Mouse (Mus musculus): ENCODE measurements at regions not wholly inside any gene's neighbourhood (a gene's known extent, or its start where the extent isn't known, plus 50 kb on each side); places are given as distances from the start of the nearest gene placed in this dataset.

GRCm38 (mm10) chr7:58093523-58093922 lies 562.4 kb upstream of the Atp10a start:
- intact Hi-C loops (cut with DNase I) = no loop called here
- no peak for DNase-seq (ENCODE audit: low spot score in 2 of 2)

- DNase-seq (ENCODE audit: low spot score in 2 of 2) = no peak
- intact Hi-C loops (cut with DNase I) = no loop called here
Measured at GRCm38 (mm10) chr7:58078825-58079224, 569.0 kb upstream of the Gabra5 start.

GRCm38 (mm10) chr7:58032975-58033374 lies 523.1 kb upstream of the Gabra5 start:
- intact Hi-C loops (cut with DNase I) = no loop called here
- DNase-seq (ENCODE audit: low spot score in 2 of 2) = no peak

- peak in 1 of 2 experiments; percentile 7 for DNase-seq (ENCODE audit: low spot score in 2 of 2)
- intact Hi-C loops (cut with DNase I) = no loop called here
Measured at GRCm38 (mm10) chr7:58032111-58032510, 522.3 kb upstream of the Gabra5 start.

GRCm38 (mm10) chr7:57992406-57993223 lies 482.8 kb upstream of the Gabra5 start:
- DNase-seq (ENCODE audit: low spot score in 2 of 2) = peak; percentile 14 to 18
- intact Hi-C loops (cut with DNase I) = loop anchor here (10.0 kb wide), 1 partner anchor 562 kb away; no protein-coding TSS in a partner anchor

GRCm38 (mm10) chr7:57983192-57983591 lies 473.3 kb upstream of the Gabra5 start:
- intact Hi-C loops (cut with DNase I) = no loop called here
- DNase-seq (ENCODE audit: low spot score in 2 of 2) = no peak

GRCm38 (mm10) chr7:57966216-57966615 lies 456.4 kb upstream of the Gabra5 start:
- intact Hi-C loops (cut with DNase I) = no loop called here
- DNase-seq (ENCODE audit: low spot score in 2 of 2) = no peak

- intact Hi-C loops (cut with DNase I) = no loop called here
- no peak for DNase-seq (ENCODE audit: low spot score in 2 of 2)
Measured at GRCm38 (mm10) chr7:57958871-57959270, 449.0 kb upstream of the Gabra5 start.

All from left cerebral cortex, postnatal 36 days (tissue).